Mouse (Mus musculus): ENCODE results near the gene Rbm3.

DNA sequence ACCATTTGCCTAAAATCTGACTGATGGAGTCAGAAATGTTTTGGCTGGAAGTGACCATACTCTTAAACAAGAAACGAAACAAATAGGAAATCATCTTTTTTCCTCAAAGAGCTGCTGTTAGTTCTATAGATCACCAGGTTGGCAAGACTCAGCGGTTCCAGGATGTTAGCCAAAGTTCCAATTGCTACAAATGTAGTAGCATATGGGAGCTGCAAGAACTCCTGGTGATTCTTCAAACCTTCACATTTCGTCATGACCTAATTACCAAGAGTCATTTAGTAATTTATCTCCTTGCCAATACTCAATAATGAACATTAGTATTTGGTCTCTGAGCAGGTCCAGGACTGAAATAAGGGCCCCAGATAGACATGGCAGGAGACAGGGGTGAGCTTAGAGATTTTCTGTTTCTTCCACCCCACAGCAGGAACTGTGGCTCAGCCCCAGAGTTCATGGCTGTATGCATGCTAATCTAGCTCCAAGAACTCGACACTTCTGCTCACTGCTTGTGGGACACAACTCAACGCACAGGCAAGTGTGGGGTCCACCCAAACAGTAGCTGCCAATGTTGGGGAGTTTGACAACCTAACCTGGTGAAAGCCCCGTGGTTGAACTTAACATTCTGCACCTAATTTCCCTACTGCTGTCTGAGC, 21.7 kb downstream of the Rbm3 start:
- TF ChIP-seq CTCF (IDR thresholded peaks at IDR 0.05; ENCODE audit: insufficient read depth, low read length) (no peak), POLR2A (IDR thresholded peaks at IDR 0.05; ENCODE audit: borderline replicate concordance, extremely low read depth, low read depth, low read length) (no peak)
